Mouse (Mus musculus): ENCODE data around the gene Mapk1ip1l. TPM values are rescaled to one million over a fixed set of nuclear protein-coding genes. Genes with fewer than 3 reads are reported as not detected.

Mapk1ip1l gene
- polyA plus RNA-seq, 1 experiment from 2014 or later: 52.3 TPM

GRCm38 (mm10) chr14:47346715-47347114 lies 48.6 kb downstream of the Mapk1ip1l start:
- no peak overlapping the region for H3K9ac ChIP-seq
- ATAC-seq (ENCODE audit: low FRiP score): no peak
- no peak overlapping the region for H3K4me2 ChIP-seq
- H3K4me1 ChIP-seq (replicated peaks): 0 out of 2 replicates have a peak, but pooled peaks cover under 1% of the 10 kb centered on the region
- no peaks in the 10 kb centered on the region for H3K9me3 ChIP-seq
- no peaks in the 10 kb centered on the region for H3K36me3 ChIP-seq
- no peaks in the 10 kb centered on the region for H3K27me3 ChIP-seq
- H3K4me3 ChIP-seq: no peak overlapping the region
- 87% methylated on average over 1 of the region's 1 CpGs for WGBS
- H3K27ac ChIP-seq: no peak overlapping the region

- 67% methylated on average over 2 of the region's 2 CpGs for WGBS
- Histone ChIP-seq H3K4me3 (no peak overlapping the region), H3K27ac (no peak overlapping the region), H3K4me2 (no peak overlapping the region), H3K4me1 (replicated peaks) (no peaks in the 10 kb centered on the region), H3K9me3 (no peaks in the 10 kb centered on the region), H3K27me3 (no peaks in the 10 kb centered on the region), H3K36me3 (no peaks in the 10 kb centered on the region), H3K9ac (no peak overlapping the region)
- no peak for ATAC-seq (ENCODE audit: low FRiP score)
Observed at GRCm38 (mm10) chr14:47350974-47351373, 52.9 kb downstream of the Mapk1ip1l start.

GRCm38 (mm10) chr14:47352272-47352671 lies 54.2 kb downstream of the Mapk1ip1l start:
- no peak for ATAC-seq (ENCODE audit: low FRiP score)
- 96% methylated on average over 10 of the region's 10 CpGs for WGBS

GRCm38 (mm10) chr14:47353240-47353639 lies 55.2 kb downstream of the Mapk1ip1l start:
- no peak overlapping the region for H3K27ac ChIP-seq
- no peaks in the 10 kb centered on the region for H3K4me1 ChIP-seq (replicated peaks)
- H3K4me2 ChIP-seq: no peak overlapping the region
- no peaks in the 10 kb centered on the region for H3K36me3 ChIP-seq
- H3K9ac ChIP-seq: no peak overlapping the region
- H3K4me3 ChIP-seq: no peak overlapping the region
- H3K9me3 ChIP-seq: no peaks in the 10 kb centered on the region
- H3K27me3 ChIP-seq: no peaks in the 10 kb centered on the region
- 88% methylated on average over 4 of the region's 4 CpGs for WGBS
- no peak for ATAC-seq (ENCODE audit: low FRiP score)

More at GRCm38 (mm10) chr14:47352272-47352671, 54.2 kb downstream of the Mapk1ip1l start:
- Histone ChIP-seq H3K4me2 (no peak overlapping the region), H3K27me3 (no peaks in the 10 kb centered on the region), H3K27ac (no peak overlapping the region), H3K9ac (no peak overlapping the region), H3K4me1 (replicated peaks) (no peaks in the 10 kb centered on the region), H3K36me3 (no peaks in the 10 kb centered on the region), H3K4me3 (no peak overlapping the region), H3K9me3 (no peaks in the 10 kb centered on the region)

- Histone ChIP-seq H3K4me1 (replicated peaks) (no peaks in the 10 kb centered on the region), H3K9me3 (no peaks in the 10 kb centered on the region), H3K4me2 (no peak overlapping the region), H3K9ac (no peak overlapping the region), H3K4me3 (no peak overlapping the region), H3K27ac (no peak overlapping the region), H3K27me3 (no peaks in the 10 kb centered on the region), H3K36me3 (no peaks in the 10 kb centered on the region)
- ATAC-seq (ENCODE audit: low FRiP score): no peak
- WGBS: 69% methylated on average over 8 of the region's 8 CpGs
Observed at GRCm38 (mm10) chr14:47354111-47354577, 56.1 kb downstream of the Mapk1ip1l start.

- ATAC-seq (ENCODE audit: low FRiP score): no peak
- WGBS: 82% methylated on average over 5 of the region's 5 CpGs
Observed at GRCm38 (mm10) chr14:47354948-47355347, 56.9 kb downstream of the Mapk1ip1l start.

GRCm38 (mm10) chr14:47356622-47357021 lies 58.6 kb downstream of the Mapk1ip1l start:
- Histone ChIP-seq H3K27me3 (no peaks in the 10 kb centered on the region), H3K9me3 (no peaks in the 10 kb centered on the region), H3K27ac (no peak overlapping the region), H3K36me3 (no peaks in the 10 kb centered on the region), H3K4me2 (no peak overlapping the region), H3K4me3 (no peak overlapping the region), H3K9ac (no peak overlapping the region), H3K4me1 (replicated peaks) (no peaks in the 10 kb centered on the region)
- ATAC-seq (ENCODE audit: low FRiP score): no peak
- whole genome bisulfite sequencing: 82% methylated on average over 3 of the region's 3 CpGs

More at GRCm38 (mm10) chr14:47354948-47355347, 56.9 kb downstream of the Mapk1ip1l start:
- Histone ChIP-seq H3K9me3 (no peaks in the 10 kb centered on the region), H3K9ac (no peak overlapping the region), H3K4me3 (no peak overlapping the region), H3K36me3 (no peaks in the 10 kb centered on the region), H3K27ac (no peak overlapping the region), H3K4me2 (no peak overlapping the region), H3K27me3 (no peaks in the 10 kb centered on the region), H3K4me1 (replicated peaks) (no peaks in the 10 kb centered on the region)

- Histone ChIP-seq H3K4me1 (replicated peaks) (peaks cover under 1% of the 10 kb centered on the region; the same call in 1 of the 2 replicates), H3K36me3 (no peaks in the 10 kb centered on the region), H3K4me2 (no peak overlapping the region), H3K4me3 (no peak overlapping the region), H3K27ac (no peak overlapping the region), H3K9ac (no peak overlapping the region), H3K27me3 (no peaks in the 10 kb centered on the region), H3K9me3 (no peaks in the 10 kb centered on the region)
- no peak for ATAC-seq (ENCODE audit: low FRiP score)
- 78% methylated on average over 3 of the region's 3 CpGs for WGBS
Observed at GRCm38 (mm10) chr14:47359610-47360009, 61.5 kb downstream of the Mapk1ip1l start.

GRCm38 (mm10) chr14:47361418-47361817 lies 63.4 kb downstream of the Mapk1ip1l start:
- no peaks in the 10 kb centered on the region for H3K36me3 ChIP-seq
- 93% methylated on average over 2 of the region's 2 CpGs for WGBS
- H3K4me2 ChIP-seq: no peak overlapping the region
- no peak overlapping the region for H3K9ac ChIP-seq
- H3K27ac ChIP-seq: no peak overlapping the region
- no peaks in the 10 kb centered on the region for H3K9me3 ChIP-seq
- no peaks in the 10 kb centered on the region for H3K27me3 ChIP-seq
- H3K4me1 ChIP-seq (replicated peaks): peaks cover 8% of the 10 kb centered on the region
- no peak overlapping the region for H3K4me3 ChIP-seq
- no peak for ATAC-seq (ENCODE audit: low FRiP score)

- H3K4me1 ChIP-seq (replicated peaks): peaks cover 9% of the 10 kb centered on the region
Observed at GRCm38 (mm10) chr14:47361899-47362298, 63.8 kb downstream of the Mapk1ip1l start.

GRCm38 (mm10) chr14:47364742-47365449 lies 66.8 kb downstream of the Mapk1ip1l start:
- Histone ChIP-seq H3K9me3 (no peaks in the 10 kb centered on the region), H3K4me3 (peak overlapping the region; percentile 16), H3K4me2 (peak overlapping the region; percentile 41), H3K36me3 (no peaks in the 10 kb centered on the region), H3K27me3 (0 out of 2 replicates have a peak, but pooled peaks cover 2% of the 10 kb centered on the region), H3K9ac (no peak overlapping the region), H3K27ac (no peak overlapping the region), H3K4me1 (replicated peaks) (peaks cover 19% of the 10 kb centered on the region)
- ATAC-seq (ENCODE audit: low FRiP score): peak; percentile 44; the same call in 1 of the 2 replicates
- WGBS: 41% methylated on average over 21 of the region's 21 CpGs

More at GRCm38 (mm10) chr14:47361899-47362298, 63.8 kb downstream of the Mapk1ip1l start:
- H3K4me3 ChIP-seq: no peak overlapping the region
- no peak overlapping the region for H3K27ac ChIP-seq
- no peak for ATAC-seq (ENCODE audit: low FRiP score)
- no peak overlapping the region for H3K4me2 ChIP-seq
- no peaks in the 10 kb centered on the region for H3K27me3 ChIP-seq
- H3K9ac ChIP-seq: no peak overlapping the region
- no peaks in the 10 kb centered on the region for H3K36me3 ChIP-seq
- WGBS: 91% methylated on average over 9 of the region's 9 CpGs
- H3K9me3 ChIP-seq: no peaks in the 10 kb centered on the region

- Histone ChIP-seq H3K4me2 (no peak overlapping the region), H3K27me3 (0 out of 2 replicates have a peak, but pooled peaks cover 13% of the 10 kb centered on the region), H3K9me3 (no peaks in the 10 kb centered on the region), H3K4me3 (no peak overlapping the region), H3K27ac (peak overlapping the region; percentile 60), H3K36me3 (no peaks in the 10 kb centered on the region), H3K9ac (no peak overlapping the region), H3K4me1 (replicated peaks) (peaks cover 19% of the 10 kb centered on the region)
- 39% methylated on average over 7 of the region's 7 CpGs for WGBS
- peak; percentile 53 for ATAC-seq (ENCODE audit: low FRiP score)
Observed at GRCm38 (mm10) chr14:47366881-47367321, 68.8 kb downstream of the Mapk1ip1l start.

GRCm38 (mm10) chr14:47367461-47367860 lies 69.4 kb downstream of the Mapk1ip1l start, which contains the start of gene Lgals3:
TSS of gene Lgals3 (plus strand) at chr14:47367751.
- H3K4me2 ChIP-seq: peak within 1 kb of the TSS; percentile 21; the same call in 1 of the 2 replicates
- peaks cover 19% of the 10 kb centered on the region for H3K4me1 ChIP-seq (replicated peaks)
- H3K27ac ChIP-seq: peak within 1 kb of the TSS; percentile 60
- no peaks in the 10 kb centered on the region for H3K9me3 ChIP-seq
- 44% methylated on average over 9 of the region's 9 CpGs for WGBS
- no peaks in the 10 kb centered on the region for H3K36me3 ChIP-seq
- no peak within 1 kb of the TSS for H3K9ac ChIP-seq
- ATAC-seq (ENCODE audit: low FRiP score): peak; percentile 89
- H3K4me3 ChIP-seq: no peak within 1 kb of the TSS
- H3K27me3 ChIP-seq: 0 out of 2 replicates have a peak, but pooled peaks cover 16% of the 10 kb centered on the region

Data from hindbrain, embryonic 13.5 days (tissue).